Mouse (Mus musculus) testis, adult 2 months (tissue): ENCODE measurements around the gene Gnmt.
A peak's percentile ranks its signal among the peaks of the same experiment; 100 is the strongest.

ENCODE experiments used
- CTCF ChIP-seq: fragments of 200-500 bp; IDR thresholded peaks from 2 replicates; pipeline ENCODE4 v1.5.1; 2012; ENCODE audit warnings: low read depth, mild to moderate bottlenecking, inconsistent platforms, low read length, moderate library complexity; ENCODE audit not compliant: control insufficient read depth, insufficient read depth, insufficient replicate concordance
- POLR2A ChIP-seq: fragments of 200-500 bp; IDR thresholded peaks from 2 replicates; pipeline ENCODE4 v1.6.1; 2012; ENCODE audit warnings: low read depth, mild to moderate bottlenecking, inconsistent platforms, low read length, moderate library complexity; ENCODE audit not compliant: control insufficient read depth

GRCm38 (mm10) chr17:46704887-46705835 lies 23.8 kb downstream of the Gnmt start, which contains the start of gene Ppp2r5d:
- TF ChIP-seq CTCF (no peak), POLR2A (peak; percentile 60)
